Mouse (Mus musculus) layer of hippocampus, adult 11-12 months (tissue): ENCODE data around the gene 1700123O20Rik.
A peak's percentile ranks its signal among the peaks of the same experiment; 100 is the strongest.

ENCODE experiments used
- DNase-seq: peaks from one replicate; pipeline ENCODE4 v3.0.0; 2022; ENCODE audit warnings: low spot score

The 1700123O20Rik gene

DNA sequence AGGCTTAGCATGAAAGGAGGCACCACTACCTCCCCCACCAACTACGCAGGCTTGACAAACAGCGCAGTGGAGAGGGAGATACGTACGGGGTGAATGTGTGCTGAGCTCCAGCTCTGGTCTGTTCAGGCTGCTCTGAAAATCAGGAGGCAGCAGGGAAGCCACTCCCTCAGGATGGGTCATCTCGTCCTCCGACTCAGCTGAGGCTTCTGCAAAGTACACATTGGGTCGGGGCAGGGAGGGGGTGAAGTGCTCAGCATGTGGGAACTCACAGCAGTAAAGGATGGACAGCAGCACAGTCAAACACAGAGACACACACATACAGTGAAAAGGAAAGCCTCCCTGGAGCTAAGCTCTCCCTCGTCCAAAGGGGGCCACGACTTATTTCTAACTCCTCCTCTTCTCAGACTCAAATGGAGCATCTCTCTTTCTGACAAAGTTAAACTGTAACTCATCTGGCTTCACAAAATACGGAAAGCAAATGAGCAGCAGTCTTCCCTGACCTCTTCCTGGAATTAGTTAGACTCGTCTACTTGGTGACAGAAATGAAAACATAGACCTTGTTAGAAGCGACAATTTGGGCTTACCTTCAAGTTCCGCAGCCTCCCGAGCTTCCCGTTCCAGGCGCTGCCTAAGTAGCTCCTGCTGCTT lies 7.2 kb upstream of the 1700123O20Rik start:
- DNase-seq, result no peak

DNA sequence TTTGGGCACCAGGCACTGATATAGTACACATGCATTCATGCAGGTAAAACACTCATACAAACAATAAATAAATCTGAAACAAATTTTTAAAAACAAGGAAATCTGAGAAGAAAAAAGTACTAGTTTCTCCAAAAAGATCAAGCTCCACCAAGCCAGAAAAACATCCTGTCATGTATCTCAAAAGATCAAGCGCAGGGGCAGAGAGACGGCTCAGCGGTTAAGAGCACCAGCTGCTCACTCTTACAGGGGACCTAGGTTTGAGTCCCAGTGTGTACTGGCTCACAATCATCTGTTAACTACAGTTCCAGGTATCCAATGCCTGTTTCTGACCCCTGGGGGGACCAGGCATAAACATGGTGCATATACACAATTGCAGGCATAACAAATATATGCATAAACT lies 3.6 kb upstream of the 1700123O20Rik start:
- DNase-seq, result no peak

- DNase-seq, result no peak
Observed at GRCm38 (mm10) chr14:54685471-54685870, 545 bp upstream of the 1700123O20Rik start.

DNA sequence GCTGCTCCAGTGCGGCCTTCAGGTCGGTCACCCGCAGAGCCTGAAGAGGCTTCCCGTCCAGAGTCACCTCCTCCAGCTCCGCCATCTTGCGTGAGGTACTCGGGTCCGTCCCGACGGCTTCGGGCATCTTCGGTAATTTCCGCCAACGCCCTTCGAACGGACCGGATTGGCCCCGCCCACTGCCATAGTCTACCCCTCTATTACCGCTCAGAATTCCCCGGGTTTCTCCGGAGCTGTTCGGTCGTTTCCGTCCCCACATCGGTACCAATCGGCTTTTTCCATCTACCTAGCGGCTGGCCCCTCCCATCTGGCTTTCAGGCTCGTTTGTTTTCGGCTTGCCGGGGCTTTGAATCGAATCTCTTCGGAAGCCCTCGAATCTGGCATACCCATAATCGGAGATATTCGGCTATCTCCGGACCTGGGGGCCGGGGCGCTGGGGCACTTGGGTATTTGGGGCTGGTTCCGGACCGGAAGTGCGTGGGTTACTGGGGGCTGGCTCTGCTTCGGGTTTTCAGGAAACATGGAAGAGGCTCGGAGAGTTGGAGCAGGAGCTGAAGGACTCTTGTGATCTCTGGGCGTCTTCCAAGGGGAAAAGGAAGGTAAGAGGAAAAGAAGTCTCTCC lies 617 bp downstream of the 1700123O20Rik start, which contains the start of gene Acin1:
TSS of gene Acin1 (minus strand) at position 410 of the 622 bp plus-strand sequence.
- DNase-seq, result peak; percentile 100

- no peak for DNase-seq
Observed at GRCm38 (mm10) chr14:54687251-54687650, 1.2 kb downstream of the 1700123O20Rik start.

DNA sequence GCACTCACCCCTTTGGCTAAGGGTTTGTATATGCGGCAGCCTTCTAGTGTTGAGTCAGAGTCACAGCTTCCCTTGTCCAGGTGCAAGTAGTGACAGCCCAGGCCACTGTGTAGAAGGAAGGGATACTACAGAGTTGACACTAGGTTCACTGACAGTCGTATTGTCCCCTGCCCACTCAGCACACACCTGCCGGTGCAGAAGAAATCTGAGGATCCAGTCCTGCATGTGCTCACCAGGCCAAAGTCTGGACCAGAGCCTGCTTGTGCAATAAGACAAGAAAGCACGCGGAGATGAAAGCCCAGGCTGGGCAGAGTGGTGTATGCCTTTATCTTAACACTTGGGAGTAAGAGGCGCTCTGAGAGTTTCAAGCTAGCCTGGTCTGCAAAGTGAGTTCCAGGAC lies 9.0 kb downstream of the 1700123O20Rik start:
- no peak for DNase-seq

GRCm38 (mm10) chr14:54696752-54697151 lies 10.7 kb downstream of the 1700123O20Rik start:
- DNase-seq, result no peak

- no peak for DNase-seq
Observed at GRCm38 (mm10) chr14:54698733-54699132, 12.7 kb downstream of the 1700123O20Rik start, which contains the start of gene Gm29776. TSS of gene Gm29776 (minus strand) at chr14:54698833.

- DNase-seq, result no peak
Observed at GRCm38 (mm10) chr14:54699586-54699985, 13.6 kb downstream of the 1700123O20Rik start.

GRCm38 (mm10) chr14:54701298-54701697 lies 15.3 kb downstream of the 1700123O20Rik start:
- DNase-seq, result peak; percentile 76

DNA sequence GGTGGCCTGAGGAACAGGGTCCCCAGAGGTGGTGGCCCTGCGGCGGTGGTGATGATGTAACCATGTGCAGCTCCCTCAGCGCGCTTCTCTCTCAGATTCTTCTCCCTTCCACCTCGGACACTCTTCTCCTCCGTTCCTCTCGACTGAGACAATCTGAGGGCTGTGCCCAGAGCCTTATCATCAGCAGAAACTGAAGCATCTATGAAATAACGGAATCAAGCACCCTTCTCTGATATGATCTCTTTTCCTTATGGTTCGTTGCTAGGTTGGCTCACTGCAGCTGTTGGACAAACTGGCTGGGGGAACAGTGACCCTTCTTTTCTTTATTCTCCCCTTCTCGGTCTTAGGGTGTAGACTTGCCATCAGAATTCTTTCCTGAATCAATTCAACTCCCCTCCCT lies 17.2 kb downstream of the 1700123O20Rik start:
- no peak for DNase-seq

DNA sequence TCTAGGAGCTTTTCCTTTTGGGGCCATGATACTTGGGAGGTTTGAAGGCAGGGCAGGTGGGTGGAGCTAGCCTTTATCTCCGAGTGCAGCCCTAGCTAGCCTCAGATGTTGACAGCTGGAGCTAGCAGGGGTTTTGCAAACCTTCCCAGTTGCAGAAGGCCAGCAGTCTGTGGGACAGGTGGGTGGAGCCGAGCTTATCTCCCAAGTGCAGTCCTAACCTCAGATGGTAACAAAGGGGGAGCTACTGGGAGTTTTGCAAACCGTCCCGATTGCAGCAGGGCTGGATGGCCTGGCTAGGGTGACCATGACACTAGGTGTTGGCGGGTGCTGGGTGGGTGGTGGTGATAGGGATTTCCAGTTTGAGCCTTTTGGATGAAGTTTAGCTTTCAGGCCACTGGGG lies 19.8 kb downstream of the 1700123O20Rik start:
- no peak for DNase-seq

- DNase-seq, result no peak
Observed at GRCm38 (mm10) chr14:54706589-54707320, 20.7 kb downstream of the 1700123O20Rik start.

DNA sequence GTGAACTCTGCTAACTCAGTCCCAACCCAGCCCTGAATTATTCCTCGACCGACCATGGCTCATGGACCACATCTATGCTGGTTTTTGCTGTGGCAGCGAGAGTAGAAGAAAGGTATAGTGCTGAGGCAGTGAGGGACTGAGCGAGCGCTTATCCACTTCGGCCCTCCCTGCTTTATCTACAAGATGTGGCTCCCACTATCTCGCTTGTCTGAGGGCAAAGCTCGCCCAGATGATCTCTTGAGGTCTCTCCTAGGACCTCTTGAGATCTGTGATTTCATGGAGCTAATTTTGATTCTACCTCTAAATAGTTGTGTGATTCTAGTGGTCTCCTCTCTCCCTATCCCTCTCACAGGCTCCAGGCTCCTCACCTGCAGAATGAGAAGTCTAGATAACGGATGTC lies 23.0 kb downstream of the 1700123O20Rik start:
- no peak for DNase-seq

GRCm38 (mm10) chr14:54712074-54712473 lies 26.1 kb downstream of the 1700123O20Rik start, which contains the start of gene Cebpe:
TSS of gene Cebpe (minus strand) at chr14:54712174.
- no peak for DNase-seq

DNA sequence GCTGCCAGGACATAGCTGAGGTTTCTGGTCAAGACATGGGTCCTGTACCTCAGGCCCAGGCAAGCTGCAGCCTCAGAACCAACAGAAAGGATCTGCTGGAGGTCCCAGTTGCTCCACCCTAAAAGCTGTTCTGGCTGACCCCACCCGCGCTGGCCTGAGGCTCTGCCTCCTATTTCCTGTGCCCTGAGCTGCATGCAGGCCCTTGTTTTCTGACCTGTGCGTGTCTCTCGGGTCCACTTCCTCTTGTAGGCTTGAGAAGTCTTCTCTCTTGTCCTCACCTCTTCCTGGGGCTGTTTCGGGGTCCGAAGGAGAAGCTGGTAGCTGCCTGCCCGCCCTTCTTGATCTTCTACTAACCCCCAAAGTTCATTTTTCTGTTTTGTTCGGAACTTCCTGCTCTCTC lies 26.8 kb downstream of the 1700123O20Rik start:
- DNase-seq, result peak; percentile 37

DNA sequence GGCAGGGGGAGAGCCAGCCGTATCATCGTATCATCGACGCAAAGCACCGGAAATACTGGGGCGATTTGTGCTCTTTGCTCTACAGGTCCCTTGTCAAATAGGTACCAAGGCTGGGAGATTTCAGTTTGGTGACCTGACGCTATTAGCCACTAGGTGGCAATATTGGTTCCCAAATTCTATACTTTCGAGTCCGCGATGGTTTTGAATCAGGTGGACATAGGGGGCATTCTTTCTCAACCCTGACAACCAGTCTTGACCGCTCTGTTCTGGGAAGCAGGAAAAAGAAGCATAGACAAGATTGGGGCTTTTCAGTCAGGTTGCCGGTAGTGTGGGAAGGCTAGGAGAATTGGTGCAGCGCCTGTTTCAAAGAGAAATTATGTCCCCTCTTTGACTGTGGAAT lies 28.1 kb downstream of the 1700123O20Rik start:
- peak; percentile 87 for DNase-seq

GRCm38 (mm10) chr14:54714617-54715081 lies 28.6 kb downstream of the 1700123O20Rik start:
- no peak for DNase-seq

- DNase-seq, result no peak
Observed at GRCm38 (mm10) chr14:54715402-54715801, 29.4 kb downstream of the 1700123O20Rik start.

GRCm38 (mm10) chr14:54720041-54720440 lies 34.0 kb downstream of the 1700123O20Rik start:
- DNase-seq, result no peak

DNA sequence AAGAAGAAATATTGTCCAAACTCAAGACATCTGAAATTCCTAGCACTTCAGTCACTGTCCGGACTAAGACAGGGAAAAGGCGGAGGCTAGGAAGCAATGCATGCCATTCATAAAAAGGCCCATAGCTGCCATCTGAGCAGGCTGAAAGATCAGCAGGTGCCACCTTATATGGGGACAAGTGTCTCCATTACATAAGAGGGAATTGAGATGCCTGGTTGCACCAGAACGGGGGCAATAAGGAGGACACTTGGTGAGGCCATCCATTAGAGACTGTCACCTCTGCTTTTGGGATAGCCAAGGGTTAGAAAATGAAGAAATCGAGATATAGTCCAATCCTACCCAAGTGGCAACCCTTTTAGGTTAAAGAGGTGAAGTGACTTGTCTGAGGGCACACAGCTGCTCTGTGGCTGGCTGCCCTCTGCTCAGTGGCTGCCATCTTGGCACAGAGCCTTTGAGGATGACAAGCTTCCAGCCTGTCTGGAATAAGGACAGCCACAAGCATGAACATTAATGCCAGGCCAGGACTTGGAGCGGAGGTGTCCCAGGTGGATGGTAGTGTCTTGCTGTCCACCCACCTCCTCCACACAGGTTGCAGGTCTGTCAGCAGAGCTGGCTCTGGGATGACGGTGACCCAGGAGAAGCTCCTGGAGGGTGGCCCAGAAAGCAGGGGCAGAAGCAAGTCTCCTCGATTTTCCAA lies 34.8 kb downstream of the 1700123O20Rik start:
- DNase-seq, result no peak

DNA sequence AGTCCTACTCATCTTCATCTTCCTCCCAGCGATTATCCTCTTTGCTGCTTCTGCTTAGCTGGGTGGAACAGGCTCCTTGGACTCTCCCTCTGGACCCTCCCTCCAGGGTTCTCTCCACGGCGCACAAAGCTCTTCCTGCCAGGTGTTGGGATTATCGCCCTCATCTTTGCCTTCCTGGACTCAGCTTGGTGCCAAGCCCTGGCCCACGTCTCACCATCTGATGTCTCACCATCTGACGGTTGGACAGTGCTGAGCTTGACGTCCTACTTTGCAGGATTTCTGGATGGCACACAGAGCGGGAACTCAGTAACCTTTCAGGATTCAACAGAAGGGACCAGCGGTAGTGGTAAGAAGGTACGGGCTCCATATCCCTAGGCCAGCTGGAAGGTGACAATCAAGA lies 35.7 kb downstream of the 1700123O20Rik start:
- no peak for DNase-seq
